Mouse (Mus musculus) thymus, postnatal 14 days (tissue): Measurements from ENCODE around the gene Cnksr3.

Experiments
- DNase-seq: peaks from one replicate; pipeline ENCODE4 v3.0.0; 2021

Cnksr3 gene

DNA sequence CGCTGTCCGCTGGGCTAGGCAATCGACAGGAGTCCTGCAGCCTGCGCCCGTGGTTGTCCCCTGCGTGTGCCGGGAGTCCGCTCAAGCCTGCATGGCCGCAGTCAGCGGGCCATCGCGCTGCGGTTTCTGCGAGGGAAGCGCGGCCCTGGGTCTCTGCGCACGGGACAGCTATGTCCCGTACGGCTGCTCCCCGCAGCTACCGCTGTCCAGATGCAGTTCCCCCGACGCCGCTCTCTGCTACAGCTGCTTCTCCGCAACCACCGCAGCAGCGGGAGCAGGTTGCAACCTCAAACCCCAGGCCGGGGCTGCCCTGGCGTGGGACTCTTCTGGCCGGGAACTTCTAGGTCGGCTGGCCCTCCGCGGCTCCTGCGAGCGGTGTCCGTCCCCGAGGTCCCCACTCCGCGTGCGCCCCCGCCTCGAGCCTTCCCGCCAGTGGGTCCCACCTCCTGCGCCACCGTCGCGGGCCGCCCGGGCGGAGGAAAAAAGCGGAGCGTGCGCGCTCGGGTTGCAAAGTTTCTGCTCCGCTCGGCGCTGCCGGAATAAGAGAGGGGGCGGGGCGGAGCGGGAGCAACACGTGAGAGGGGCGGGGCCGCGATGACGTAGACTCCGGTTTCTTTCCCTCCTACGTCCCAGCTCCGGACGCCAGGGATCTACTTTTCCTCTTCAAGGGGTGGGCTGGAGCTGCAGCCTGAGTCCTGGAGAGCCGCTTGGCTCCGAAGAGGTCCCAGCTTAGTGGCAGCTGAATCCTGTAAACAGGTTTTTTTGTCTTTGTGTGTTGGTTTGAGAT lies at the start of gene Cnksr3:
Gene Cnksr3, minus strand, starts transcription at position 542 of the 787 bp plus-strand sequence.
- peak; percentile 96 for DNase-seq

GRCm38 (mm10) chr10:7260166-7261108 lies 48.4 kb upstream of the Cnksr3 start:
- DNase-seq, result no peak

- no peak for DNase-seq
These were observed 46.6 kb upstream of the Cnksr3 start for GRCm38 (mm10) chr10:7258607-7259006.

GRCm38 (mm10) chr10:7250455-7250854 lies 38.4 kb upstream of the Cnksr3 start:
- no peak for DNase-seq

DNA sequence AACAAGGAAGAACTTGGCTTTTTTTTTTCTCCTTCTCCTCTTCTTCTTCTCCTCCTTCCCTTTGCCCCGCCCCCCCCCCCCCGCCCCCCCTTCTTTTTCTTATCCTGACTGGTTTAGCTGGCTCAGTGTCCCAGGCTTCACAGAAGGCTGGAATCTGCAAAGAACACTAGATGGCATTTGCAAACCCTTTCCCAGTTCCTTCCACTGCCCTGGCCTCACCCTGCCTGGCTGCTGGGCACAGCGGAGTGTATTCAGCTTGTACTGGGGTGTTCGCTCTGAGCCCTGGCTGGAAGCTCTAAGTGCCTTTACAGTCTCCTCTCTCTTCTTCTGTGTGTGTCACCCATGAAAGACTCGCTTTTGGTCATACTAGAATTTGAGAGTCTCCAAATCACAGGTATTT lies 22.6 kb upstream of the Cnksr3 start:
- DNase-seq, result no peak

DNA sequence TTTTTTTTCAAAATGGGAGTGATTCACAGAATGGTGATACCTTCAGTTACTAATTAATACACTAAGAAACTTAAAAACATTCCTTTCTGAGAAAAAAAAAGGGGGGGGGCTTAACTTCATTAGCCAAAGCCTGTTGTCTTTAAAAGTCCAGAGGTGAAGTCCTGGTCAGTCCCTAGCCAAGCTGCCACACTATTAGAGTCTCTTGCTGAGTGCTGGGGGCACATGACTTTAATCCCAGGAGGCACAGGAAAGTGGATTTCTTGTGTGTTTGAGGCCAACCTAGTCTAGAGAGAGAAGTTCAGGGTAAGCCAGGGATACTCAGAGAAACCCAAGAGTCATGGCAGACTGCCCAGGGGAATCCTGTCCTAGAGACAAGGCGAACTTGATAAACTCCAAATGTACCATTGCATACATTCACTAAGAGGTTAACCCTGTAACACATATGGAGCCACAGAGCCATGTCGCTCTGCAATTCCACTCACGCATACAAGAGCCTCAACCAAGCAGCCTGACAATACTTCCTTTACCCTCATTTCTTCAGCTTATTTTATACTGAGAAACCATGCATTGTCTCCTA lies 5.6 kb upstream of the Cnksr3 start:
- no peak for DNase-seq

GRCm38 (mm10) chr10:7214718-7215117 lies 2.7 kb upstream of the Cnksr3 start:
- DNase-seq, result no peak

- DNase-seq, result no peak
These were observed 1.1 kb upstream of the Cnksr3 start for GRCm38 (mm10) chr10:7213066-7213630.

- DNase-seq, result peak; percentile 24
These were observed 500 bp upstream of the Cnksr3 start for GRCm38 (mm10) chr10:7212537-7212936.

DNA sequence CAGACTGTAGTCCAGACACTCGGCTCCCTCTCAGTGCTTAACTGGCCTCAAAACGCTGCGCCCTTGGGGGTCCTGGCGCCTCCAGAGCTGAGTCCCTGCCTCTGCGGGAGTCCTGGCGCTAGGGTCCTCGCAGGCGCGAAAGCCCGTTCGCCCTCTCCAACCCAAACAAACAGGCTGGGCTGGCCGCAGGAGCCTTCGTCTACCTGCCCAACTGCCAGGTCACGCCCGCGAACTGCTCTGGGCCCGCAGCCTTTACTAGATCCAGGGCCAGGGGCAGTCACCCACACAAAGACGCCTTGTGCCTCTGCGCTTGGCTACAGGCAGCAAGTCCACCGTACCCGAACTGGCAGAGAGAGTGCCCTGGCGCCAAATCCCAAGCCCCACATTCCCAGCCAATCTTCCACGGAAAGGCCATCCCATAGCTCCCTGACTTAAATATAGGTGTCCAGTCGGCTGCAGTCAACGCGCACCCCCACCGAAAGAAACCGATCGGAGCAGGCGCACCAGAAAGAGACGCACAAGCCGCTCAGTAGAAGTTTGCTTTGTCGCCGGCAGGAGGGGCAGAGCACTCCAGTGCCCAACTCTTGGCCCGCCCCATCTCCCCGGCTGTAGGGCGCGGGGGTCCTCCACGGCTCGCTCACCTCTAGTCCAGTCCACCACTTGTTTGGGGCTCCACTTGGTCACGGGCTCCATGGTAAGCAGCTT lies 894 bp downstream of the Cnksr3 start:
- DNase-seq, result peak; percentile 83

- DNase-seq, result peak; percentile 19
These were observed 2.2 kb downstream of the Cnksr3 start for GRCm38 (mm10) chr10:7209691-7210455.

DNA sequence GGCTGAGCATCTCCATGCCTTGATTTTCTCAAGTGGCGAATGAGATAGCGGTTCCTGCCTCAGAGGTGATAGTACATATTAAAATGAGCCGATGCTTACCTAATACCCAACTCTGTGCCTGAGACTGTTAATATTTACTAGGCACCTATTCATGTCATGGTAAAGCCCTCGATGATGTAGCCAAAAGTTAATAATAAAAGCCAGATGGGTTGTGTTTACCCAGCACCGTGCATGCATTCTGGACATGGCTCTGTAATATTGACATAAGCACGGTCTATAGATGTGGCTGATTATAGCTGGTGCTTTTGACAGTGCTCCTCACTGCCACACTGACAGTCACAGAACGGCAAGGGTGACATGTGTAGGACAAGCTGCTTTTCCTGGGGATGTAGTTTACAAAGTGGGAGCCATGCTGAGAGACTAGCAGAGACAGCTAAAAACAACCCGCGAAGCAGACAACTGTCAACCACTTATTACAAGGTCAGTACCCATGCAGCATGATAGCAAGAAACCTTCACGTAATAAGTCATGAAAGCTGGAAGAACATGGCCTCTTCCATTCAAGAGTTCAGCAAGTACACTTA lies 3.1 kb downstream of the Cnksr3 start:
- DNase-seq, result no peak

GRCm38 (mm10) chr10:7207301-7207700 lies 4.7 kb downstream of the Cnksr3 start:
- DNase-seq, result no peak

- DNase-seq, result no peak
These were observed 5.5 kb downstream of the Cnksr3 start for GRCm38 (mm10) chr10:7206571-7206970.

DNA sequence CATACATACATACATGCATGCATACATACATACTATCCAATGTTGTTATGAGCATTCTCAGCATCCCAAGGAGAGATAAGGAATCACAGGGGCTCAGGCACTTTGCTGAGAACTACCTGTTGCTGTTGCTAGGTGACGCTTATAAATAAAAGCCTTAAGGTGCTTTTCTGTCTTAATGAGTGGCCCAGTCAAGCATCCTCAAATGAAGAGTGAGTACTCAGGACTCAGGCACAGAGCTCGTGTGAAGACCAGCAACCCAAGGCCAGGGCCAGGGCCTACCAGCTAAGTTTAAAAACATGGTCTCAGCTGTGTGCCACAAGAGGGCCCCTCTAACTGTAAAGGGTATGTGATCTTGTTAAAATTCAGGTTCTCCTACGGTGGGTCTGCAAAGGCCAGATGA lies 6.5 kb downstream of the Cnksr3 start:
- no peak for DNase-seq

- DNase-seq, result no peak
These were observed 7.1 kb downstream of the Cnksr3 start for GRCm38 (mm10) chr10:7204953-7205352.

DNA sequence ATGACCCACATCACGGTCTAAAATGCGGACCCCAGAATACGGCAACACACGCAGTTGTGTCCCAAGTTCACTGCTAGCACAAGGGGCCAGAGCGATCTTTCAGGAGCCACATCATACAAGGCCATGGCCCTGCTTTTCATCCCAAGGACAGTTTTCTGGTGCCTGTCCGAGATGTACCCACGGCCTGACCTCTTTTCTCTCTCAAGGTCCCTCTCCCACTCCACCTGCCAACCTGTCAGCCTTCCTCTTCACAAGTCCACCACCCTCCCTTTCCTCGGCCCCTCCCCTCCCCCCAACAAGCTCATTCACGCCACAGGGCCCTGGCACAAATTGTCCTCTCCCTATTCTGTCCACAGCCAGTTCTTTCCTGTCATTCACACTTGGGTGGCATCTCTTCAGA lies 9.5 kb downstream of the Cnksr3 start:
- no peak for DNase-seq

- no peak for DNase-seq
These were observed 11.4 kb downstream of the Cnksr3 start for GRCm38 (mm10) chr10:7200665-7201064.

GRCm38 (mm10) chr10:7198201-7198600 lies 13.8 kb downstream of the Cnksr3 start:
- no peak for DNase-seq

DNA sequence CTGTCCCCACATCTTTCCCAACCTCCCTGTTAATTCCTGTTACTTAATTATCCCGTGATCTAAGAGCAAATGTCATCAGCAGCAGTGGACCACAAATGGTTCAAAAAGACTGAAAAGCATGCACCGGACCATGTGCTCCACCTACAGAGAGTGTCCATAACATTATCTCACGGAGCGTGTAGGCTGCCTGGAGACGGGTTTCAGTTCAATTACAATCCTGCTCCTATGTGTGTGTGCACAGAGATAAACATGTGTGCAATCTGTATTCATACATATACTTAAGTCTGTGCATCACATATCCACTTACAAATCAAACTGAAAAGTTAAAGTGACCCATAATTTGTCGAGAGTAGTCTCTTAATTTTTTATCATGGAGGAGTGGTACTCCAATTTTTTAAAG lies 14.3 kb downstream of the Cnksr3 start:
- no peak for DNase-seq

- no peak for DNase-seq
These were observed 15.2 kb downstream of the Cnksr3 start for GRCm38 (mm10) chr10:7196668-7197400.
